Mouse (Mus musculus) c-Kit-negative CD71-positive TER-119-positive erythroid progenitor cells, embryonic 14.5 days (primary cell): Measurements from ENCODE around the gene Ctdnep1.

ENCODE experiments used
- DNase-seq: peaks from one replicate; pipeline ENCODE4 v3.0.0-alpha.2; 2013; ENCODE audit warnings: low read depth, low spot score

Gene Ctdnep1

DNA sequence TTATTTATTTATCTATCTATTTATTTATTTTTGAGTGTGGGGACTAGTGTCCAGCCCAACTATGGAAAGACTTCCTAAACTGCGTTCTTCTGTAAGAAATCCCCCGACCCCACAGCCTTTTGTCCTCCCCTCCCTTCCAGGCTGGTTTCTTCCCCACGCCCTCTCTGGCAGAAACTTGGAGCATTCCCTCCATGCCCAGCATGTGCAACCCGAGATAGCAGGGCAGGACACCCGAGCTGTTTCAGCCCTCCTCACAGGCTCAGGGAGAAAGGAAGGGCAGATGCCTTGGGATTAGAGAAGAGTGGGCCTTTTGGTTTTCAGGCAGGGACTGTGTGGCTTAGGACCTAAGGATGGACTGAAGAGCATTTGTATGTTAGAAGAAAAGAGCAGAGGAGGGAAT lies 1.9 kb downstream of the Ctdnep1 start:
- DNase-seq, result no peak

DNA sequence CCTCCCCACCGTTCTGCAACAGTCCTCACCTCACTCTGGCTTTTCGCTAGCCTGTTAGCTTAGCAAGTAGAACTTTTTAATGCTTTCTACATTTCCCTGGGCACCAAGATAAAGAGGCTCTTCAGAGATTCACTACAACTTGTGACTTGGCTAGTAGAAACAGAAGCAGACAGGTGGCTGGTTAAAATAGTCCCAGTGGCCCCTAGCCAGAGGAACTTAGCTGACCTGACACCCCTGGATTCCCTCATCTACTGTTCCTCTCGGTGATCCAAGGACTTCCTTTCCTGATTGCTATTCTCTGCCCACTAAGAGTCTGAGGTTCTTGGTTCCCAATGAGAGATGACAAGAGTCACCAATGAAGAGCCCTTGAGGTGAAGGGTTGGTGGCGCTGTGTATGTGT lies 2.4 kb downstream of the Ctdnep1 start:
- DNase-seq, result no peak

DNA sequence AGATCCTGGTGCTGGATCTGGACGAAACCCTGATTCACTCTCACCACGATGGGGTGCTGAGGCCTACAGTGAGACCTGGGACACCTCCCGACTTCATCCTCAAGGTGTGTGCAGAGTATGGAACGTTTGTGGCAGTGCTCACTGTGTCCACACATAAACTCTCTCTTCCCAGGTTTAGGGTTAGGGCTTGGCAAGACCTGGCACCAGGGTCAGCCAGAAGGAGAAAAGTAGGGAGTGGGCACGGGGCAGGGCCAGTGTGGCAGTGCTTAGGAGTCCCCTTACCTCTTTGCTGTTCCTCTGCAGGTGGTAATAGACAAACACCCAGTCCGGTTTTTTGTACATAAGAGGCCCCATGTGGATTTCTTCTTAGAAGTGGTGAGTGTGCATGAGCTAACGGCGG lies 3.5 kb downstream of the Ctdnep1 start:
- no peak for DNase-seq

DNA sequence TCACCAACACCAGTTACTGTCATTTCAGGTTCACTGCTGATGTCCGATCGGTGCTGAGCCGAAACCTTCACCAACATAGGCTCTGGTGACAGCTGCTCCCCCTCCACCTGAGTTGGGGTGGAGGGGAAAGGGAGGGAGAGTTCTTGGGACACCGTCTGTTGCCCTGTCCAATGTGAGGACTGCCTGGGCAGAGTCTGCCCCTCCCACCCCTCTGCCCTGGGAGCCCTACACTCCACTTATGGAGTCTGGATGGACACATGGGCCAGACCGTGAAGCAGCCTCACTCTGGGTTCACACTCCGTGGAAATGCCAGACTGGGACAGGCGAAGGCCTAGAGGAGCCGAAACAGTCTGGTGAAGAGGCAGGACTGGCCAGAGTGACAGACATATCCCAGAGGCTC lies 9.0 kb downstream of the Ctdnep1 start:
- DNase-seq, result no peak

DNA sequence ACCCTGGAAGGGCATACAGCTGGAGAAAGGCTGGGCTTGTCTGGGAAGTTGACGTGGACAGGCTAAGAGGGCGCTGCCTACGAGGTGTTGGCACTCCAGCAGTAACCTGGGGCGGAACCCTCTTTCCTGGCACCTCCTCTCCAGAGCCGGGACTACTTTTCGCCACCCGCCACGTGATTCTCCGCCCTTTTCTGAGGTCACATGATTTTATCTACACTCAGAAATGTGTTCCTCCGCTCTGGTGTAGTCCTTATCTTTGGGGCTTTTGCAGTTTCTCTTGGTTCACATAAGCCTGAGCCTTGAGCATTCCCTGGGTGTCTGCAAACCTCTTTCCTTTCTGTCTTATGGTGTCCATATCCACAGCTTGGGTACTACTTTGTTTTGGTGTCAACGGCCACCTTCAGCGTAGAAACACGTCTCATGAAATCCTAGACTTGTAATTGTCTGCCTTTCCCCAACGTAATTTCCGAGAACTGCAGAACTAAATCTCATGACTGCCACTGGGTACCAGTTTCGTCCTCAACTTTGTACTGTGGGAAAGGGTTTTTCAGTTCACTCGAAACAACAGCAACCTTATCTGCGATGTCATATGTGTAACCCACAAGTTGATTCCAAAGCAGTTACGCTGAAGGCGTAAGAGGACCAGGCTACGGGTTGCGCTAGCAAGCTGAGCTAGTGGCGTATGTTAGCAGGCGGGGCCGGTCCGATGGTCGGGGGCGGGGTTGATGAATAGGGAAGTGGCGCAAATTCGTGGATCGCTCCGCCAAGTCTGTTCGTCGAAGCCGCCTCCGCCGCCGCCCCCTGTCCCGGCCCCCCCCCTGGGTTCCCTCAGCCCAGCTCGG lies 10.1 kb downstream of the Ctdnep1 start, which contains the start of gene Gabarap:
Gene Gabarap, plus strand, starts transcription at position 294 of the 842 bp plus-strand sequence.
- peak; percentile 94 for DNase-seq

DNA sequence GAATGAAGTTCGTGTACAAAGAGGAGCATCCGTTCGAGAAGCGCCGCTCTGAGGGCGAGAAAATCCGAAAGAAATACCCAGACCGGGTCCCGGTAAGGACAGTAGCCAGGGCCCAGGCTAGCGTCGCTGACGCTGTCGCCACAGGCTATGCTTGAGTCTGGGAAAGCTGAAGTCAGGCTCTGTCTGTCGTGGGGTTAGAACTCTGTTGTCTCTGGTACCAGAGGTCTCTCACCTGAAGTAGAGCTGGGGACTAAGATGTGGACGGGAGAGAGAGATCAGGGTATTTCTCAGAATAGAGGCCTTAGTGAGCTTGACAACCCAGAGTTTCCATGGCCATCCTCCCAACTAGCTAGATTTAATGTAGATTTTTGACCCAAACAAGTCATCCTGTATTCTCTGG lies 10.8 kb downstream of the Ctdnep1 start:
- DNase-seq, result no peak

DNA sequence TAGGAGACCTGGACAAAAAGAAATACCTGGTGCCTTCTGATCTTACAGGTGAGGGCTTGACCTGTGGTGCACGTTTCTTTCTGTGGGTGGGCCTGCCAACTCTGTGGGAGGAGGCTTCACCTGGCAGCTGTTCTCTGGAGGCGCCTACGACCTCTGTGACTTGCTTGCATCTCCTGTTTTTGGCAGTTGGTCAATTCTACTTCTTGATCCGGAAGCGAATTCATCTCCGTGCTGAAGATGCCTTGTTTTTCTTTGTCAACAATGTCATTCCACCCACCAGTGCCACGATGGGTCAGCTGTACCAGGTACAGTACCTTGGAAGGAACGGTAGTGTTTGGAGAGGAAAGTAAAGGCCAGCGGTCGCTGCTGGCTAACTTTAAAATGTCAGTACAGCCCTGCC lies 11.4 kb downstream of the Ctdnep1 start:
- no peak for DNase-seq

DNA sequence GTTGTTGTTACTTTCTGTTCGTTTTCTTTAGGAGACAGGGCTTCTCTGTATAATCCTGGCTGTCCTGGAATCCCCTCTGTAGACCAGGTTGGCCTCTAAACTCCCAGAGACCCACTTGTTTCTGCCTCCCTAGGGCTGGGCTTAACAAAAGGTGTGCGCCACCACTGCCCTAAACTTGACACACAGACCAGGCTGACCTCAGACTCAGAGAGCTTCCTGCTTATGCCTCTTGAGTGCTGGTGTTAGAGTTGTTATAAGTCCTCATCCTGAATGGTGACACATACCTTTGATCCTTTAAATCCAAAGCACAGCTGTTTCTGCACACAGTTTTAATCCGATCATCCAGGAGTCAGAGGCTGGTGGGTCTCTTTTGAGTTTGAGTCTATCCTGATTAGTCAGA lies 12.0 kb downstream of the Ctdnep1 start:
- no peak for DNase-seq

DNA sequence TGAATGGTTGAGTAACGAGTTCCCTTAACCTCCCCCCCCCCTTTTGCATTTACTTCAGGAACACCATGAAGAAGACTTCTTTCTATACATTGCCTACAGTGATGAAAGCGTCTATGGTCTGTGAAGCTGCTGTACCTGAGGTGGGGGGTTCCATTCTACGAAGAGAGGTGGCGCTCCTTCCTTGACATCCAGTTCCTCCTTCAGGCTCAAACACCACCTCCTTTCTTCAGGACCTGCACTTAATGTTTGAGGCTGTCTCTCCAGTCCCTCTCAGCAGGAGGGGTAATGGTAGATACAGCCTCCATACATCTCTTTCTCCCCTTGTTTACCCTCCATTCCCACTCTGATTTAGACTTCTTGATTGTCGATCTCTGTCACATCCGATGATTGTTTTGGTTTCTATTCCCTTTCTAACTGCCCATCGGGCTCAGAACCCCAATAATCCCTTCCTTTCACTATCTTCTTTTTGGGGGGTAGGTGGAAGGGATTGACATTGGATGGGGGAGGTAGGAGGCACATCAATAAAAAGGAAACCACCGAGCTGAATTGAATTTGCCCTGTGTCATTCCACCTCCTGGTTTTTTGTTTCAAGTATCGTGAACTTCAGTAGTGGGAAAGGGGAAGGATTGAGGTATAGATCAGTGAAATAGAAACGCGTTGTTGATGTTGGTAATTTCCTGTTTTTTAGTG lies 13.6 kb downstream of the Ctdnep1 start:
- DNase-seq, result no peak

DNA sequence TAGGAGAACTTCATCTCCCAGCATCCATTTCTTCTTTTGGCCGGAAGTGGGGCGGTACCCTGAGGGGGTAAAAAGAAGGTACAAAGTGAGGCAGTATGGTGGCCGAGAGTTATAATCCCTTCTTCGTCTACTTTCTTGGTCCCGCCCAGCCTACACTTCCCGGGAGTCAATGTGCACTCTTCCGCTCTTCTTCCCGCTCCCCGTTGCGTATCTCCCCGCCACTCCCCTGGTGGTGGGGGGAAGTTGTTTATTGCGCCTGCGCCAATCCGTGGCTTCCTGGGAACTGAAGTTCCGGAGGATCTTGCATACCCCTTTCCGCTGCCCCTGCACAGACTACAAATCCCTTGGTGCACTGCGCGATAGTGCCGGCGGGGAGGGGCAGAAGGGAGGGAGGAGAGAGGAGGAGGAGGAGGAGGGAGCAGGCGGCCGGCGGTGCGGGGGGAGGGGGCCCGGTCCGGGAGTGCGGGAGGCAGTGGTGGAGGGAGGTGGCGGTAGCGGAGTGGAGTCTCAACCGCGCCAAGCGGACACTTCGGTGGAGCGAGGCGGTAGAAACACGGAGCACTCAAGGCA lies 14.5 kb downstream of the Ctdnep1 start, which contains the start of gene Phf23:
Gene Phf23, plus strand, starts transcription at position 387 of the 570 bp plus-strand sequence.
- DNase-seq, result peak; percentile 94

DNA sequence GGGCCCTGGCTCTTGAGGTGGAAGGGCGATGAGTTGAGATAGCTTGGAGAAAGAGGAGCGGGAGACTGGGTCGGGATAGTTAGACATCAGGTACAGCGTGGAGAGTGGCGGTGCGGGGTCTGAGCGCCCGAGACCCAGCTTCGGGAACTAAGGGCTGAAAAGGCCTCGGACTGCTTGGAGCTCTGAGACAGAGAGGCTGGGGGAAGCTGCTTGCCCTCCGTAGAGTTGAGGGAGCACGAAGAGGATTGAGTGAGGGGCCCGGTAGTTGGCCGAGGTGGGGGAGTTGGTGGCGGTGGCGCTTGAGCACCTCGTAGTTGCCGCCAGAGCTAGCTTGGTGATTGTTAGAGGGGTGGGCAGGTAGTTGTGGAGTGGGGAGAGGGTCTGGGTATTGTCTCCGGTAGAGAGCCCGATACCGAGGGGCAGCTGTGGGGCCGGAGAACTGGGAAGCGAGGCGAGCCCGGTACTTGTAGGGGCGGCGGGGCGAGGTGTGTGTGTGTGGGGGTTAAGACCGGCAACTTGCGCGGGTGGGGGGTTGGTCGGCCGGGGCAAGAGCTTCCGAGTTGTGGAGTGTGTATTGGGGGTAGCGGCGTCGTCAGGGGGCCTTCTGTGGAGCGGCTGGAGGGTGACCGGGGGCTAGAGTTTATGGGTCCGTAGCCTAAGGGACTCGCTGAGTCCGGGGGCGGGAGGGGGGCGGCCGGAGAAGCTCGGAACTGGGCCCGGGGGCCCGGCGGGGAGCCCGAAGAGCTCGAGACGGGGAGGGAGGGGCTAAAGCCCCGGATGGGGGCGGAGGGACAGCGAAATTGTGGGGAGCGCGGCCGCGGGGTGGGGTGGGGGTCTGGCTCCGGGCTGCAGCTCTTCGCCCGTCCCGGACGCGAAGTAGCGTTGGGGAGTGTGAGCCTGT lies 15.5 kb downstream of the Ctdnep1 start:
- DNase-seq, result no peak

DNA sequence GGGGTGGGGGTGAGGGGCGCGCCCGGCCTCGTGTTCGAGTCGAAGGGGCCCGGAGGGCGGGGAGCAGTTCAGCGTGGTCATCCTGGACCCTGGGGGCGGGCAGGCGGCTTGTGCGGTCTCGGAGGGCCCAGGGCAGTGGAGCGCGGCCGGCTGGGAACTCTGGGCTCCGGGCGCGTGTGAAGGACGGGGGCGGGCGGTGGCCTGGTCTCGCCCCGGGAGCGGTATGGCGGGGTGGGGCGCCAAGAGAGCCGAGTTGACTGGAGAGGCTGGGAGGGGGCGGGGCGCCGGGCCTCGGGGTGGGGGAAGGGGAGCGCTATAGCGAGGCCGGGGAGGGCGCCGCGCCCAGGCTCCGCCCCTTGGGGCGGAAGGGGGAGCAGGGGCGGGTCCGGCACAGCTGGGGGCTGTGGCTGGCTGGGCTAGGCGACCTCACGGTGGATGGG lies 16.1 kb downstream of the Ctdnep1 start:
- DNase-seq, result peak; percentile 63

DNA sequence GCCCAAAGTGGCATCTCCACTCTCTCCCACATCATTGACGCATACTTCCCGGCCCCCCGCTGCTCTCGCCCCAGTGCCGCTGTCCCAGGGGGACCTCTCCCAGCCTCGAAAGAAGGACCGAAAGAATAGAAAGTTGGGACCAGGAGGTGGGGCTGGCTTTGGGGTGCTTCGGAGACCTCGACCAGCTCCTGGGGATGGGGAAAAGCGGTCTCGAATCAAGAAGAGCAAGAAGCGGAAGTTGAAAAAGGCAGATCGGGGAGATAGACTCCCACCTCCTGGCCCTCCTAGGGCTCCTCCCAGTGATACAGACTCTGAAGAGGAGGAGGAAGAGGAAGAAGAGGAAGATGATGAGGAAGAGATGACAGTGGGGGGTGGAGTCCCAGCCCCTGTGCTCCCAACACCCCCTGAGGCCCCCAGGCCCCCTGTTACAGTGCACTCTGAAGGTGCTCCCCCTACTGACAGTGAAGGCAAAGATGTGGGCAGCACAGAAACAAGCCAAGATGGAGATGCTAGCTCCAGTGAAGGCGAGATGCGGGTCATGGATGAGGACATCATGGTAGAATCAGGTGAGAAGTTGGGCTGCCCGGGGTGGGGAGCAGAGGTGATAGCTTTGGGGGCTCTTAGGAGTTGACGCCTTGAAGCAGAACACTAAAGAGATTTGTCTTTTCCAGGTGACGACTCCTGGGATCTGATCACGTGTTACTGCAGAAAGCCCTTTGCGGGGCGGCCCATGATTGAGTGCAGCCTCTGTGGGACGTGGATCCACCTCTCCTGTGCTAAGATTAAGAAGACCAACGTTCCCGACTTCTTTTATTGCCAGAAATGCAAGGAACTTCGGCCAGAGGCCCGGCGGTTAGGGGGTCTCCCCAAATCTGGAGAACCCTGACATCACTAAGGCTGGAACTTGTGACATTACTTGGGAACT lies 17.9 kb downstream of the Ctdnep1 start:
- no peak for DNase-seq

DNA sequence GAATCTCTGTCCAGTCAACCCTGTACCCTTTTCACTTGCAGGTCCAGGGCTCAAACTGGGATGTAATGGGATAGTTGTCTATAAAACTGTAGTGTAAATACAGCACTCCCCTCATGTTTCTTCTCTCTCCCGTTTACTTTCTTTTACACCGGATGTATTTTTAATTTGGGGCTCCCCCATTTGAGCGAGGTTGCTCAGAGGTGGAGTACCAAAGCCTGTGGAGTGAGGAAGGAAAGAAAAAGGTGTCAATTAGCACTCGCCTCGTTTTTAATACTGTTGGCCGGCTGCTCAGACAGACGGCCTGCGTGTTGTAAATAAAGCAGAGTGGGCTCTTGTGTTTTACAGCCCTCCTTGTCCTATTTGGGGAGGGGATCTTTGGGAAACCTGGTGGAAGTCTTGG lies 18.7 kb downstream of the Ctdnep1 start:
- no peak for DNase-seq

DNA sequence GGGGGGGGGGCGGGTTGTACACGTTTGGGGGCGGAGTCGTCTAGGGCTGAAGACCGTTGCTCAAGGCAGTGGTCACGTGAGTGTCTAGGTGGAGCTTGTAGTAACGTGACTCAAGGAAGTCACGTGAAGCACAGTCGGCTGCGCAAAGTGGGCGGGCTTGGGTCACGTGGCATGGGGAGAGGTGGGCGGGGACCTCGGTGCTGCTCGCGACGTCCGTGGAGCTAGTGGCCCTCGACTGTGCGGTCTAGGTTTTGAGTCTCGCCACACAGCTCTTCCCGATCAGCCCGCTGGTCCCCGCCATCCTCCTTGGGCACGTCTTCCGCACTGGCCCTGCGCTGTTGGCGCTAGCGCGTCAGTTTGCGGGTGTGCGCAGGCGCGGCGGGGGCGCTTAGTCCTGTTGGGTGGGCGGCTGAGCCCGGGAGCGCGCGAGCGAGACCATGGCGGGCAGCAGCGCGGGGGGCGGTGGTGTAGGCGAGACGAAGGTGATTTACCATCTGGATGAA lies 19.5 kb downstream of the Ctdnep1 start, which contains the start of gene Dvl2:
Gene Dvl2, plus strand, starts transcription at position 200 of the 503 bp plus-strand sequence.
- peak; percentile 81 for DNase-seq

DNA sequence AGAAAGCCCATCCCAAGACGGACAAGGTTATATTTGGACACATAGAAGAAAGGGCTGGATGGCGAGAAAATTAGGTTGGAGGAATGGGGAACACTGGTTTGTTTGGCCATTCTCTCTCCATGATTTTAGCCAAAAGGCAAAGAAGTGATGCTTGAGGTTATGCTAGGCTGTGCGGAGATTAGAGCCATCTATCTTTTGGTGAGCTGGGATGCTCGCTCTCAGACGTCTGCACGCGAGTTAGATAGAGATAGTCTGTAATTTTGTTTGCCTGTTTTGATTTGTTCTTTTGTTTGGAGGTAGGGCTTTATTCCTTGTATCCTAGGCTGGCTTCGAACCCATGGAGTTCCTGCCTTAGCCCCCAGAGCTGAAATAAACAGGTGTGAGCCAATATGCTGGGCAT lies 20.2 kb downstream of the Ctdnep1 start:
- no peak for DNase-seq

DNA sequence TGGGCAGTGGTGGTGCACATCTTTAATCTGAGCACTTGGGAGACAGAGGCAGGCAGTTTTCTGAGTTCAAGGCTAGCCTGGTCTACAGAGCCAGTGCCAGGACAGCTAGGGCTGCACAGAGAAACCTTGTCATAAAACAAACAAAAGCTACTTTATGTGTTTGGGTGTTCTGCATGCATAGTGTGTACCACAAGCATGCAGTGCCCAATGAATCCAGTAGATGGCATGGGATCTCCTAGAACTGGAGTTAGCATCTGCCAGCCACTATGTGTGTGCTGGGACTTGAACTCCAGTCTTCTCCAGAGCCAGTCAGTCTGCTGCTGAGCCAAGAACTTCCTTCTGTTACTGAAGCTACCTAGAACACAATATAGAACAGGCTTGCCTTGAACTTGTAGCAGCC lies 20.9 kb downstream of the Ctdnep1 start:
- DNase-seq, result no peak

DNA sequence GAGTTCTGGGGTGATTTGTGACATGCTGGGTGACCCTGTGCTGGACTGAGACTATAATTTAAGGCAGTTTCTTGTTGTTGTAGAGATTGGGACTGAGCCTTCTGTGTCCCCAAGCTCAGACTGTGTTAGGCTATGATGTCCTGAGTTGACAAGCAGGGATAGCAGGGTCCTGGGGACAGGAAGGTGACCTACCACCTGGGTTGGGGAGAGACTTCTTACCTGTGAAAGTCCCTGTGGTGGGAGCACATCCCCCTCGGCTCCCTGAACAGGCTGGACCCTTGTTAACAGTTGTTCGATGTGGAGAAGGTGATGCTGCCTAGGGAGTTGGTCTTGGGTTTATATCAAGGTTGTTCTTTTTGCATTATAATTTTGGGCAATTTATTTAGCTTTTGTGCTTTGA lies 21.5 kb downstream of the Ctdnep1 start:
- DNase-seq, result no peak

DNA sequence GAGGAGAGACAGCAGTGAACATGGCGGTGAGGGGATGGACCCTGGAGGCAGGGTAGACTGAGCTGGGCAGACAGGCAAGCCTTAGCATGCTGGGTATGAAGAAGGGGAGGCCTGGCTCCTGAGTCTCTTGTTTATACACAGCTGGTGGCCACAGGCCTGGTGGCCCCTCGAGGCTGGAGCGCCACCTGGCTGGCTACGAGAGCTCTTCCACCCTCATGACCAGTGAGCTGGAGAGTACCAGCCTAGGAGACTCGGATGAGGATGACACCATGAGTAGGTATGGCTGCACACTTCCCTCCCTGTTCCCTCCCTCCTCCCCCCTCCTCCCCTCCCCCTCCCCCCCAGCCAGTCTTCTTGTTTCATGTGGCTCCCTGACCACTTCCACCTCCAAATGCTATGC lies 24.6 kb downstream of the Ctdnep1 start:
- DNase-seq, result no peak

DNA sequence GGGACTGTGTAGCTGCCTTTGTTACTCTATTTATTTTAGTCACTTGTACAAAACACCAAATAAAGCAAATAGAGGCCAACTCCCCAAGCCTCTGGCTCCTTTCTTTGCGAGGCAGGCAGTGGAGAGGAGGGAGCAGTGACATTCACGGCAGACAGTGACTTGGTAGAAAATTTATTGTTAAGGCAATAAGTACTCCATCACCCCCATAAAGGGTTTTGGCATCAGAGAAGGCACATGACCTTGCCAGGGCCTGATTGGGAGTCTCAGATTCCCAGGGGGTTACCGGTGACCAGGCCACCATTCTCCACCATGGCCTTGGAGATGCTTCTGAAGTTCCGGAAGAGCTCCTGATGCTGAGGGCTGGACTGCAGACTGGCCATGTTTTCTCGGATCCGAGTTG lies 29.1 kb downstream of the Ctdnep1 start:
- no peak for DNase-seq
